Mouse (Mus musculus) embryonic facial prominence, embryonic 15.5 days (tissue): ENCODE results near the gene Kcnb1. TPM values are rescaled to one million over a fixed set of nuclear protein-coding genes. Genes with fewer than 3 reads are reported as not detected.

Source experiments
- ATAC-seq: fragments of 200-750 bp; cut with Nextera tagmentation; 2 replicates; pipeline ENCODE4 v1.8.0; 2017; ENCODE audit warnings: low read depth, moderate TSS enrichment; ENCODE audit not compliant: insufficient number of reproducible peaks, low FRiP score, low TSS enrichment
- H3K27ac ChIP-seq: fragments of 300-500 bp; sonication (generic); replicated peaks from 2 replicates; pipeline ENCODE4 v1.5.1; 2015; ENCODE audit warnings: mild to moderate bottlenecking, inconsistent platforms
- H3K27me3 ChIP-seq: fragments of 300-500 bp; sonication (generic); 2 replicates; pipeline ENCODE4 v1.6.1; 2015; ENCODE audit warnings: inconsistent platforms
- H3K36me3 ChIP-seq: fragments of 300-500 bp; sonication (generic); 2 replicates; pipeline ENCODE4 v1.6.1; 2015; ENCODE audit warnings: mild to moderate bottlenecking, inconsistent platforms
- H3K4me1 ChIP-seq: fragments of 300-500 bp; sonication (generic); 2 replicates; pipeline ENCODE4 v1.6.1; 2015; ENCODE audit warnings: inconsistent platforms
- H3K4me2 ChIP-seq: fragments of 300-500 bp; sonication (generic); replicated peaks from 2 replicates; pipeline ENCODE4 v1.6.1; 2015; ENCODE audit warnings: mild to moderate bottlenecking, inconsistent platforms
- H3K4me3 ChIP-seq: fragments of 300-500 bp; sonication (generic); replicated peaks from 2 replicates; pipeline ENCODE4 v1.5.1; 2015; ENCODE audit warnings: mild to moderate bottlenecking, inconsistent platforms
- H3K9ac ChIP-seq: fragments of 300-500 bp; sonication (generic); 2 replicates; pipeline ENCODE4 v1.6.1; 2015; ENCODE audit warnings: inconsistent platforms
- H3K9me3 ChIP-seq: fragments of 300-500 bp; sonication (generic); replicated peaks from 2 replicates; pipeline ENCODE4 v1.6.1; 2016; ENCODE audit warnings: inconsistent platforms
- WGBS: fragments of 180-500 bp; shearing (Covaris S2); methylation state at CpG from one replicate; pipeline ENCODE4 v1.1.7; 2015; 5-methylcytosine and 5-hydroxymethylcytosine counted together
- polyA plus RNA-seq: library from polyadenylated mRNA; unstranded; fragments of >200 nt; fragmentation: Nextera tagmentation; extraction: Ambion mirVana; gene quantifications from 2 replicates; pipeline ENCODE4 v1.2.1, GENCODE M21; 2015

The Kcnb1 gene
- 0.98 and 1.2 TPM in 2 replicates for polyA plus RNA-seq

GRCm38 (mm10) chr2:167190076-167190399 is at the start of gene Kcnb1:
Gene Kcnb1, minus strand, starts transcription at chr2:167190155.
- H3K4me1 ChIP-seq, result peaks cover 23% of the 10 kb centered on the region
- peak within 1 kb of the TSS; percentile 49 for H3K4me3 ChIP-seq
- H3K9me3 ChIP-seq, result no peaks in the 10 kb centered on the region
- WGBS, result 1% methylated on average over 41 of the region's 41 CpGs
- peak within 1 kb of the TSS; percentile 37 for H3K9ac ChIP-seq
- H3K27me3 ChIP-seq, result peaks cover 51% of the 10 kb centered on the region
- 0 out of 2 replicates have a peak, but pooled peaks have one; percentile 20 for ATAC-seq
- H3K4me2 ChIP-seq, result peak within 1 kb of the TSS; percentile 83
- no peak within 1 kb of the TSS for H3K27ac ChIP-seq
- H3K36me3 ChIP-seq, result no peaks in the 10 kb centered on the region

- H3K9me3 ChIP-seq, result no peaks in the 10 kb centered on the region
- ATAC-seq, result no peak
- WGBS, result 13% methylated on average over 12 of the region's 12 CpGs
- H3K27me3 ChIP-seq, result peaks cover 45% of the 10 kb centered on the region
- H3K4me1 ChIP-seq, result peaks cover 25% of the 10 kb centered on the region
- peak overlapping the region; percentile 47 for H3K4me3 ChIP-seq
- no peaks in the 10 kb centered on the region for H3K36me3 ChIP-seq
- peak overlapping the region; percentile 65 for H3K4me2 ChIP-seq
- no peak overlapping the region for H3K9ac ChIP-seq
- H3K27ac ChIP-seq, result no peak overlapping the region; the same call in 1 of the 2 replicates
These were observed 49.3 kb upstream of the Kcnb1 start for GRCm38 (mm10) chr2:167239262-167239661.

DNA sequence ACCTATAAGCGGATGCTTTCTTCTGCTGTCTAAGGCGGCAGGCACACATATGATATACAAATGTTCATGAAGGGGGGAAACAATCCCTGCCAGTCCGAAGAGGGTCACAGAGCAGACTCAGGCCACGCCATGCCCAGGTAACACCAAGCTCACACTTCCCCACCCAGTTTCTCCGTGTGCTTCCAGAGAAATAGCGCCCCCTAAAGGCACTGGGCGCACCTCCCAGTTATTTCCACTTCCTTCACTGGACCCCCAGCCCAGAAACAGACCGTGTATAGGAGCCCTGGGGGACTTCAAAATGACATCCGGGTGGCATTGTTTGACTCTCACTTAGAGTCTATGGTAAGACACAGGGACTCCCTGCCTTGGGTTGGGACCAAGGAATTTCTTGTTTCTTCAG is 47.3 kb upstream of the Kcnb1 start:
- H3K9me3 ChIP-seq, result no peaks in the 10 kb centered on the region
- no peaks in the 10 kb centered on the region for H3K36me3 ChIP-seq
- peaks cover 44% of the 10 kb centered on the region for H3K4me1 ChIP-seq
- H3K4me3 ChIP-seq, result no peak overlapping the region
- H3K4me2 ChIP-seq, result no peak overlapping the region
- 78% methylated on average over 9 of the region's 9 CpGs for WGBS
- H3K9ac ChIP-seq, result no peak overlapping the region
- no peak overlapping the region for H3K27ac ChIP-seq
- ATAC-seq, result no peak
- peaks cover 44% of the 10 kb centered on the region for H3K27me3 ChIP-seq

GRCm38 (mm10) chr2:167236174-167236573 is 46.2 kb upstream of the Kcnb1 start:
- peaks cover 34% of the 10 kb centered on the region for H3K27me3 ChIP-seq
- H3K4me3 ChIP-seq, result no peak overlapping the region
- H3K4me1 ChIP-seq, result peaks cover 53% of the 10 kb centered on the region
- H3K9me3 ChIP-seq, result no peaks in the 10 kb centered on the region
- no peak overlapping the region for H3K4me2 ChIP-seq
- H3K36me3 ChIP-seq, result no peaks in the 10 kb centered on the region
- no peak overlapping the region for H3K27ac ChIP-seq
- no peak overlapping the region for H3K9ac ChIP-seq
- no peak for ATAC-seq
- 92% methylated on average over 4 of the region's 4 CpGs for WGBS

DNA sequence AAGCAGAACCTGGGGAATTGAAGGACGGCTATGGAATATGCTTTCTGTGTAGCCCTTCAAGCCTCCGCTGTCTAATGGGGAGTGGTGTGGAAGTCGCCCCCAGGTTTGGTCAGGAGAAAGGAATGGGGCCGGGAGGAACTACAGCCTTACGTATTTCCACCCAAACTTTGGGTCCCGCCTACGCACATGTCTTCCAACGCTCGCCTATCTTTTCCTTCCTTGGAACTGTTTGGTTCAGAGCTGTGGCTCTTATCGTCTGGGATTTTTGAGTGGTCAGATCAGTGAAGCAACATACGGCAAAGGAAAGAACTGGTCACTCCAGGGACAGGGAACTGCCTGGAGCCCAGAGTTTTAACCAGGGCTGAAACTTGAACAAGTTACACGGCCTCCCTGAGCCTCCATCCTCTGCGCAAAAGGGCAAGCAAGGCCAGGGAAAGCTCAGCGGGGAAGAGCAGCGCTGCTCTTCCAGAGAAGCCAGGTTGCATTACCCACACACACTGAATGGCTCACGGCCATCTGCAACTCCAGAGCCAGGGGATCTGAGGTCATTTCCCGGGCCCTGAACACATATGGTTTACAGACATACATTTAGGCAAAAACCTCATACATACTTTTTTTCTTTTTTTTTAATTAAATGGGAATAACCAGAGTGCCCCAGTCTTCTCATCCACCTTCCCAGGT is 45.5 kb upstream of the Kcnb1 start:
- H3K9me3 ChIP-seq, result no peaks in the 10 kb centered on the region
- no peak overlapping the region; the same call in 1 of the 2 replicates for H3K27ac ChIP-seq
- 69% methylated on average over 17 of the region's 17 CpGs for WGBS
- H3K9ac ChIP-seq, result no peak overlapping the region
- H3K4me1 ChIP-seq, result peaks cover 51% of the 10 kb centered on the region
- ATAC-seq, result no peak
- H3K4me2 ChIP-seq, result no peak overlapping the region
- H3K36me3 ChIP-seq, result no peaks in the 10 kb centered on the region
- H3K27me3 ChIP-seq, result peaks cover 29% of the 10 kb centered on the region
- H3K4me3 ChIP-seq, result no peak overlapping the region

GRCm38 (mm10) chr2:167233771-167234170 is 43.8 kb upstream of the Kcnb1 start:
- H3K4me2 ChIP-seq, result 0 out of 2 replicates have a peak overlapping the region, but pooled peaks have one; percentile 11
- no peak for ATAC-seq

DNA sequence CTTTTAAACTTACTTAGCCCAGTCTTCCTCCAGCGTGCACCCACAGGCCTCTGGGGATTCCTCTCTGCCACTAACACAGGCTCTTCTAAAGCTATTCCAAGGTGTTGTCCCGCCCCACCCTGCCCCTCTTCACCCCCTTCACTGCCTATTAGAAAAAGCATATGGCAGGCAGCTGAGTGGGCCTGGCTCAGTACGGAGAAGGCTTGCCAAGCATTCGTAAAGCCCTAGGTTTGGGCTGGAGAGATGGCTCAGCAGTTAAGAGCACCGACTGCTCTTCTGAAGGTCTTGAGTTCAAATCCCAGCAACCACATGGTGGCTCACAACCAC is 43.0 kb upstream of the Kcnb1 start:
- no peak overlapping the region for H3K27ac ChIP-seq
- no peaks in the 10 kb centered on the region for H3K36me3 ChIP-seq
- no peak overlapping the region for H3K4me3 ChIP-seq
- H3K4me2 ChIP-seq, result no peak overlapping the region
- 50% methylated on average over 5 of the region's 5 CpGs for WGBS
- ATAC-seq, result no peak
- H3K9me3 ChIP-seq, result no peaks in the 10 kb centered on the region
- H3K4me1 ChIP-seq, result peaks cover 40% of the 10 kb centered on the region
- peaks cover 4% of the 10 kb centered on the region; the same call in 1 of the 2 replicates for H3K27me3 ChIP-seq
- no peak overlapping the region for H3K9ac ChIP-seq

More at GRCm38 (mm10) chr2:167233771-167234170, 43.8 kb upstream of the Kcnb1 start:
- Histone ChIP-seq H3K9ac (no peak overlapping the region), H3K27ac (peak overlapping the region; percentile 51; the same call in 1 of the 2 replicates), H3K9me3 (no peaks in the 10 kb centered on the region), H3K4me1 (peaks cover 40% of the 10 kb centered on the region), H3K4me3 (no peak overlapping the region), H3K36me3 (no peaks in the 10 kb centered on the region), H3K27me3 (peaks cover 12% of the 10 kb centered on the region)
- 25% methylated on average over 14 of the region's 14 CpGs for whole genome bisulfite sequencing

DNA sequence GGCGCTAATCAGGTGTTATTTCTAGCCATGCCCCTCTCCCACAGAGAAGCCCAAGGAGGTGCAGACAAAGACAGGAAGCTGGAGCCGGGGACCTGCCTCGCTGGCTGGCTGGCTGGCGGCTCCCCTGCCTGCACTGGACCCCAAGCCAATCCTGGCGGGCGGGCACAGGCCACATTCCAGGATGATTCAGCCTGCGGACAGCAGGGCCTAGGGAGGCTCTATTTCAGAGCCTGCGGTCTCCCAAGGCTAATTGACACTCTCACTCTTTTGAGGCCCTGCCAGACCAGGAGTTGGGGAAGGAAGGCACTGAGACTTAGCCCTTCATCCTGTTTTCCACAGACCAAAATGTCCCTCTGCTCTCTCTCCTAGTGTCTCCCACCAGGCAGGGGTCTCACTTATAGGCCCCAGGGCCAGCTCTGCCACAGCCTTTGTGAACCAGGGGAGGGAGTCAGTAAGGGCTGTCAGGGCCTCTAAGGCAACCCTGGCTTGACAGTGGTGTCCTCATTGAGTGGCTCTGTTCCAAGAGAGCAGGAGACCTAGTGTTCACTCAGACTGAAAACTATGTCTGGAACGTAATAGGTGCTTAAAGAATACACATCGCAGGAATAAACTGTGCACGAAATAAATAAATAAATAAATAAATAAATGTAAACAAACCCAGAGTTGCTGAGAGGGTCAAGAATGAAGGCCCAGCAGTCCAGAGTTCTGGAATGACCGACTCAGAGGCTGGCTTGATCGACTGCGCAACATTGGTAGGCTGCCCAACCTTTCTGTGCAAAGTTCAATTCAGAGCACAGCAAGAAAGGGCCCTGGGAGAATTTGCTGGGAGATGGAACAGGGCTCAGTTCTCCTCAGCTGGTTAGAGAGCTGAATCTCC is 42.4 kb upstream of the Kcnb1 start:
- Histone ChIP-seq H3K4me1 (peaks cover 40% of the 10 kb centered on the region), H3K27me3 (no peaks in the 10 kb centered on the region), H3K4me3 (no peak overlapping the region), H3K36me3 (no peaks in the 10 kb centered on the region), H3K9ac (no peak overlapping the region), H3K4me2 (no peak overlapping the region), H3K27ac (no peak overlapping the region), H3K9me3 (no peaks in the 10 kb centered on the region)
- ATAC-seq, result peak; percentile 69
- 55% methylated on average over 14 of the region's 14 CpGs for WGBS

DNA sequence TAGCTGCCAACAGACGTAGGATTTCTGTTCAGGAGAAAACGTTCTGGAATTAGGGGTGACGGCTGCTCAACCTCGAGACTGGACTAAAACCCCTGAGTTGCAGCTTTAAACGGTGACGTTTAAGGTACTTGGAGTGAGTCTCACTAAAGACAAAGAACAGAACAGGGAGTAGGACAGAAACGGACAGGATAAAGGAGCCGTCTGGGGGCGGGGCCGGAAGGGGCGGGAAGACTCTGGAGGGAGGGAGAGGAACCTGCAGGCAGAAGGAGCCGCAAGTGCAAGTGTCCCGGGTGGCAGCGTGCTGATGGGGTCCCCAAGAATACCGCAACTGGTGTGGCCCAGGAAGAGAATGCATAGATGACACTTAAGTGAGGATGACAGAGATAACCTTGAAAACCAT is 40.6 kb upstream of the Kcnb1 start:
- Histone ChIP-seq H3K9me3 (no peaks in the 10 kb centered on the region), H3K36me3 (no peaks in the 10 kb centered on the region; the same call in 1 of the 2 replicates), H3K4me3 (no peak overlapping the region), H3K4me2 (peak overlapping the region; percentile 22; the same call in 1 of the 2 replicates), H3K9ac (no peak overlapping the region), H3K4me1 (peaks cover 36% of the 10 kb centered on the region), H3K27ac (no peak overlapping the region), H3K27me3 (no peaks in the 10 kb centered on the region)
- 16% methylated on average over 15 of the region's 15 CpGs for WGBS
- ATAC-seq, result no peak

DNA sequence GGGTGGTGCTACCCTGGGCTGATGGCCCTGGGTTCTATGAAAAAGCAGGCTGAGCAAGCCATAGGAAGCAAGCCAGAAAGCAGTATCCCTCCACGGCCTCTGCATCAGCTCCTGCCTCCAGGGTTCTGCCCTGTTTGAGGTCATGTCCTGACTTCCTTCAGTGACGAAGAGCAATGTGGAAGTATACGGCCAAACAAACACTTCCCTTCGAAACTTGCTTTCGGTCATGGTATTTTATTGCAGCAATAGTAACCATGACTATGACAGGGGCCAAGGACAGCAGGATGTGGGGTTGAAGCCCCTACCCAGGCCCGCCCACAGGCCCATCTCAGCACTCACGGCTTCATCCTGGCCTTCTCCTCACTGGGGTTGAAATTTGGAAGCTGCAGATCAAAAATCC is 35.0 kb upstream of the Kcnb1 start:
- Histone ChIP-seq H3K4me3 (no peak overlapping the region), H3K36me3 (no peaks in the 10 kb centered on the region; the same call in 1 of the 2 replicates), H3K9ac (no peak overlapping the region), H3K27me3 (no peaks in the 10 kb centered on the region), H3K27ac (no peak overlapping the region), H3K4me2 (no peak overlapping the region), H3K4me1 (no peaks in the 10 kb centered on the region), H3K9me3 (no peaks in the 10 kb centered on the region)
- ATAC-seq, result no peak
- 78% methylated on average over 7 of the region's 7 CpGs for WGBS

- Histone ChIP-seq H3K4me3 (no peak overlapping the region), H3K9me3 (no peaks in the 10 kb centered on the region), H3K27ac (no peak overlapping the region), H3K27me3 (no peaks in the 10 kb centered on the region), H3K4me2 (no peak overlapping the region), H3K36me3 (no peaks in the 10 kb centered on the region; the same call in 1 of the 2 replicates), H3K9ac (no peak overlapping the region), H3K4me1 (no peaks in the 10 kb centered on the region)
- no peak for ATAC-seq
- WGBS, result 88% methylated on average over 6 of the region's 6 CpGs
These were observed 34.2 kb upstream of the Kcnb1 start for GRCm38 (mm10) chr2:167224194-167224593.
